Mouse (Mus musculus) bone marrow, adult 2 months (tissue): ENCODE measurements around the gene Fthl17f.

Experiments used
- CTCF ChIP-seq: fragments of 200-500 bp; IDR thresholded peaks from 2 replicates; pipeline ENCODE4 v1.5.1; 2011; ENCODE audit warnings: low read length, control low read depth; ENCODE audit not compliant: control insufficient read depth, insufficient read depth
- POLR2A ChIP-seq: fragments of 200-500 bp; IDR thresholded peaks from 2 replicates; pipeline ENCODE4 v1.6.1; 2011; ENCODE audit warnings: low read depth, mild to moderate bottlenecking, control low read depth, low read length, borderline replicate concordance; ENCODE audit not compliant: control insufficient read depth

- TF ChIP-seq CTCF = no peak
- no peak for TF ChIP-seq POLR2A
These were observed 714 bp upstream of the Fthl17f start for GRCm38 (mm10) chrX:9062101-9062500.
